Mouse (Mus musculus) forebrain, embryonic 12.5 days (tissue): ENCODE measurements at regions not wholly inside any gene's neighbourhood (a gene's known extent, or its start where the extent isn't known, plus 50 kb on each side); places are given as distances from the start of the nearest gene placed in this dataset.

ENCODE experiments used
- ATAC-seq: fragments of 200-750 bp; cut with Nextera tagmentation; 2 replicates; pipeline ENCODE4 v1.8.0; 2017; ENCODE audit warnings: moderate TSS enrichment; ENCODE audit not compliant: low FRiP score
- H3K27ac ChIP-seq: fragments of 300-500 bp; sonication (generic); 2 replicates; pipeline ENCODE4 v1.5.1; 2016; ENCODE audit warnings: mild to moderate bottlenecking
- H3K27me3 ChIP-seq: fragments of 300-500 bp; sonication (generic); 2 replicates; pipeline ENCODE4 v1.6.1; 2016; ENCODE audit warnings: mild to moderate bottlenecking
- H3K36me3 ChIP-seq: fragments of 300-500 bp; sonication (generic); replicated peaks from 2 replicates; pipeline ENCODE4 v1.6.1; 2016; ENCODE audit warnings: mild to moderate bottlenecking
- H3K4me1 ChIP-seq: fragments of 300-500 bp; sonication (generic); 2 replicates; pipeline ENCODE4 v1.6.1; 2016
- H3K4me2 ChIP-seq: fragments of 300-500 bp; sonication (generic); 2 replicates; pipeline ENCODE4 v1.6.1; 2016; ENCODE audit warnings: mild to moderate bottlenecking, moderate library complexity
- H3K4me3 ChIP-seq: fragments of 300-500 bp; sonication (generic); replicated peaks from 2 replicates; pipeline ENCODE4 v1.5.1; 2016; ENCODE audit warnings: mild to moderate bottlenecking
- H3K9ac ChIP-seq: fragments of 300-500 bp; sonication (generic); 2 replicates; pipeline ENCODE4 v1.6.1; 2016; ENCODE audit warnings: mild to moderate bottlenecking
- H3K9me3 ChIP-seq: fragments of 300-500 bp; sonication (generic); 2 replicates; pipeline ENCODE4 v1.6.1; 2016
- WGBS: fragments of 180-500 bp; shearing (Covaris S2); methylation state at CpG from one replicate; pipeline ENCODE4 v1.1.7; 2016; 5-methylcytosine and 5-hydroxymethylcytosine counted together

DNA sequence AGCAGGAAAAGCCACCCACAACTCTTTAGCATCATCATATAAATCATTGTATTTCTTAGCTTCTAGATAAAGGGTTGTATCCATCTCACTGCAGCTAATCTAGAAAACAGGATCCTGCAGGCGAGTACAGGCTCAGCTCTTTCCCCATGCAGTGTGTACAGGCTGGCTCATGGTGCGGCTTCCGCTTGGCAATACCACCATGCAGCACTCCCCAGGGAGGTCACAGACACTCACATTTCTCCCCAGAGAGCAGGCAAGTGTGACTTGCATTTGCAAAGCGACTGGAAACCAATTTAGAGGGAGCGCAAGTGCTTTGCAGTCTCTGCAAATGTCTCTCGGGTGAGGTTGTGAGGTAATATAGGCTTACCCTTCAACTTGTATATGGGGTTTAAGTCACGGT, 69.1 kb upstream of the Zfp366 start:
- H3K4me1 ChIP-seq: no peaks in the 10 kb centered on the region
- 87% methylated on average over 7 of the region's 7 CpGs for WGBS
- no peak for ATAC-seq
- no peak overlapping the region for H3K4me2 ChIP-seq
- H3K27ac ChIP-seq: no peak overlapping the region
- H3K4me3 ChIP-seq: no peak overlapping the region
- H3K36me3 ChIP-seq: no peaks in the 10 kb centered on the region
- H3K9ac ChIP-seq: no peak overlapping the region
- no peaks in the 10 kb centered on the region for H3K9me3 ChIP-seq
- no peaks in the 10 kb centered on the region for H3K27me3 ChIP-seq

DNA sequence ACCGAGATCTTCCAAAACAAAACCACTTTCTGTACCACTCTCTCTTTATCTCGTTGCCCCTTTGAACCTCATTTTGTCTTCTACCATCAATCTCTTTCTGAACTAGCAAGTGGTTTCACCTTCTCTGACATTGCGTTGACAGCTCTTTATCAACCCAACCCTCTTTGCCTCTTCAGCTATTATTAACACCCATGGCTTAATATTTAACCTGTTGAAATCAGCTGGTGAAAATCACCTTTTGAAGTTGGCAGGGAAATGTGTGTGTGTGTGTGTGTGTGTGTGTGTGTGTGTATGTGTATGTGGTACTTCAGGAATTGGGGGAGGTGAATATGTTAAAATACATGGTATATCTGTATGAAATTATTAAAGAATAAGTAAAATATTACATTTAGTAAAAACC, 70.1 kb upstream of the Zfp366 start:
- Histone ChIP-seq H3K9me3 (no peaks in the 10 kb centered on the region), H3K4me3 (no peak overlapping the region), H3K9ac (no peak overlapping the region), H3K4me2 (no peak overlapping the region), H3K4me1 (no peaks in the 10 kb centered on the region), H3K36me3 (no peaks in the 10 kb centered on the region), H3K27me3 (no peaks in the 10 kb centered on the region), H3K27ac (no peak overlapping the region)
- no peak for ATAC-seq
- 89% methylated on average over 3 of the region's 3 CpGs for WGBS

- H3K4me2 ChIP-seq: no peak overlapping the region
- WGBS: 81% methylated on average over 1 of the region's 1 CpGs
- no peaks in the 10 kb centered on the region for H3K27me3 ChIP-seq
- no peaks in the 10 kb centered on the region for H3K36me3 ChIP-seq
- no peak overlapping the region for H3K4me3 ChIP-seq
- ATAC-seq: no peak
- no peaks in the 10 kb centered on the region for H3K4me1 ChIP-seq
- H3K9ac ChIP-seq: no peak overlapping the region
- no peaks in the 10 kb centered on the region for H3K9me3 ChIP-seq
- H3K27ac ChIP-seq: no peak overlapping the region
Measured at GRCm38 (mm10) chr13:99111736-99112386, 72.8 kb upstream of the Zfp366 start.

DNA sequence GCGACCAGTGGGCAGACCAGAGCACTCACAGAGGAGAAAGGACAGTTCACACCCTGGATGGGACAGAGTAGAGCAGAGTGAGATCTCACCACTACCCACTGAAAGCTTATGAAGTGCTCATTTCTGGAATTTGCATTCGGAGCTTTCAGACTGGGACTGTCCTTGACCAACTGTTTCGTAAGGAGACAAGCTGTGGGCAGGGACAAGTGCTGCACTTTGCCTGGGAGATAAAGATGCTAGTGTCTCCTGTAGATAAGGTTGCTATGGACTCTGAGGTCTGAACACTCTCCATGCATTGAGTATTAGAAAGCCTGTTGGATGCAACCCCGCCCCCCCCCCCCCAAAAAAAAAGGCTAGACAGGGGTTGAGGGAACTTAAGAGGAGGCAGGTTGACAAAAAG, 76.6 kb upstream of the Zfp366 start:
- no peaks in the 10 kb centered on the region for H3K36me3 ChIP-seq
- ATAC-seq: no peak
- H3K4me1 ChIP-seq: no peaks in the 10 kb centered on the region
- no peak overlapping the region for H3K9ac ChIP-seq
- no peaks in the 10 kb centered on the region for H3K9me3 ChIP-seq
- no peak overlapping the region for H3K27ac ChIP-seq
- no peak overlapping the region for H3K4me2 ChIP-seq
- H3K4me3 ChIP-seq: no peak overlapping the region
- WGBS: 85% methylated on average over 4 of the region's 4 CpGs
- no peaks in the 10 kb centered on the region for H3K27me3 ChIP-seq

GRCm38 (mm10) chr13:99102089-99102681, 82.4 kb upstream of the Zfp366 start:
- Histone ChIP-seq H3K9me3 (no peaks in the 10 kb centered on the region), H3K4me3 (no peak overlapping the region), H3K36me3 (no peaks in the 10 kb centered on the region), H3K4me1 (peaks cover 22% of the 10 kb centered on the region), H3K9ac (no peak overlapping the region), H3K27me3 (no peaks in the 10 kb centered on the region), H3K4me2 (no peak overlapping the region), H3K27ac (no peak overlapping the region)
- 91% methylated on average over 9 of the region's 9 CpGs for WGBS
- ATAC-seq: no peak

DNA sequence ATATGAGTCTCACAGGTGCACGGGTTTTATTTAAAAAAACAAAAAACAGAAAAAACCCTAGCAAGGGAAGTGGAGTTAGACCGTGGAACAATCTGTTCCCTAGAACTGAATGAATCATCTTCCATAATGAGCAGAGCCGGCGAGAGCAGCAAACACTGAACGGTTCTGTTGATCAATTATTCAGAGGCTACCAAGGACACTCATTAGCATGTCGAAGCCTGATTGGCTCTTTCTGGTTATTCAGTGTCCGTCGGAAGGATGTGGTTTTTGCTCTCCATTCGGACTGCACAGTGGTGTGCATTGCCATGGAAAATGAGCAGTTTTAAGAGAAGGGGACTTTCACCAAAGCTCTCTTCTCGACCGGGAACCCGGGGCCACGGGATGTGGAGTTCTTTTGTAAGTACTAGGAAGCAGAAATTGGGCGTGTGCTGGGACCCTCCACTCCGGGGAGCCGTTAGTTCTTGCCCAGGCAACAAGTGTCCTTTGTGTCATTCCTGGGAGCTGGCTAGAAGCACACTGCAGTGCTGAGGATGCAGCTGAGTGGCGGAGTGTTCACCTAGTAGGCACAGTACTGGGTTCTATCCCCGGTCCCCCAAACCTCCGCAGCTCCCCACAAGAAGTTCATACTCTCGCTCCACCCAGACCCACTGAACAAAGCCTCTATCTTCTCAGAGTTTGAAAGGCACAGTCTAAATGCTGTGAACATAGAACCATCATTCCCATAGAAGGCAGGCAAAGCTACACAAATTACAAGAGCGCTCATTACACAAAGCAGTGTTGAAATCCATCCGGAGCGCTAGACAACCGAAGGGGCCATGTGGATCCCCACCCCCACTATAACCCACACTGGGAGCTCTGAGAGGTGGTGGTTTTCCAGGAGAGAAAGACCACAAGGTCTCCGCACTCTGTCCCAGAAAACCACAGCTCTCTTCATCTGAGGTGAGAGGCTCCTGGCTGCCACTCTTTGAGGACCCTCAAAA, 83.9 kb upstream of the Zfp366 start:
- no peaks in the 10 kb centered on the region for H3K36me3 ChIP-seq
- H3K9ac ChIP-seq: no peak overlapping the region; the same call in 1 of the 2 replicates
- WGBS: 34% methylated on average over 25 of the region's 25 CpGs
- H3K9me3 ChIP-seq: no peaks in the 10 kb centered on the region
- peaks cover 22% of the 10 kb centered on the region for H3K4me1 ChIP-seq
- H3K4me2 ChIP-seq: peak overlapping the region; percentile 47
- peak overlapping the region; percentile 86 for H3K27ac ChIP-seq
- ATAC-seq: peak; percentile 93
- H3K27me3 ChIP-seq: no peaks in the 10 kb centered on the region
- H3K4me3 ChIP-seq: peak overlapping the region; percentile 21

- 43% methylated on average over 6 of the region's 6 CpGs for WGBS
Measured at GRCm38 (mm10) chr13:99099794-99100429, 84.7 kb upstream of the Zfp366 start.

GRCm38 (mm10) chr13:99099226-99099625, 85.4 kb upstream of the Zfp366 start:
- 95% methylated on average over 7 of the region's 7 CpGs for WGBS
- H3K9me3 ChIP-seq: no peaks in the 10 kb centered on the region
- no peaks in the 10 kb centered on the region for H3K36me3 ChIP-seq
- H3K4me1 ChIP-seq: peaks cover 22% of the 10 kb centered on the region
- H3K4me3 ChIP-seq: no peak overlapping the region
- H3K27me3 ChIP-seq: no peaks in the 10 kb centered on the region
- ATAC-seq: no peak
- H3K4me2 ChIP-seq: no peak overlapping the region
- H3K9ac ChIP-seq: no peak overlapping the region
- H3K27ac ChIP-seq: no peak overlapping the region

More at GRCm38 (mm10) chr13:99099794-99100429, 84.7 kb upstream of the Zfp366 start:
- Histone ChIP-seq H3K36me3 (no peaks in the 10 kb centered on the region), H3K4me1 (peaks cover 22% of the 10 kb centered on the region), H3K27ac (peak overlapping the region; percentile 86), H3K4me3 (no peak overlapping the region), H3K9ac (no peak overlapping the region), H3K4me2 (peak overlapping the region; percentile 47), H3K9me3 (no peaks in the 10 kb centered on the region), H3K27me3 (no peaks in the 10 kb centered on the region)
- peak; percentile 37 for ATAC-seq

- no peaks in the 10 kb centered on the region for H3K9me3 ChIP-seq
- H3K27me3 ChIP-seq: no peaks in the 10 kb centered on the region
- no peak overlapping the region for H3K9ac ChIP-seq
- no peak for ATAC-seq
- no peak overlapping the region for H3K27ac ChIP-seq
- H3K4me3 ChIP-seq: no peak overlapping the region
- no peak overlapping the region for H3K4me2 ChIP-seq
- no peaks in the 10 kb centered on the region for H3K36me3 ChIP-seq
- 97% methylated on average over 6 of the region's 6 CpGs for WGBS
- H3K4me1 ChIP-seq: peaks cover 30% of the 10 kb centered on the region
Measured at GRCm38 (mm10) chr13:99097606-99098545, 86.7 kb upstream of the Zfp366 start.

DNA sequence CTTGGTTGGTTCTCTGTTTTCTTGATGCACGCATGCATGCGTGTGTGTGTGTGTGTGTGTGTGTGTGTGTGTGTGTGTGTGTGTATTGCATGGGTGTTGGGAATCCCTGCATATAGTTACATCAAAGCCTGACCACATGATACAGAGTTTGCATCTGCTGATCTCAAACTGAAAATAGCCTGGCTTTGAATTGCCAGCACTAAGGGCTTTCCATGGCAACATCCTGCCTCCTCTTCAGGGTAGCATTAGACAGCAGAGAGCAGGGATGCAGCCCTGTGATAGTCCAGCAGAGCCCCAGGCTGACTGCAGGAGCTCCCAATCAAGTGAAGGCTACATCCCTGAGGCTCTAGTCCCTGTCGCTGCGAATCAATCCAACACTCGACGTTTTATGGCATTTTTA, 87.8 kb upstream of the Zfp366 start:
- Histone ChIP-seq H3K27ac (no peak overlapping the region), H3K4me2 (no peak overlapping the region), H3K27me3 (no peaks in the 10 kb centered on the region), H3K9ac (no peak overlapping the region), H3K36me3 (no peaks in the 10 kb centered on the region), H3K4me3 (no peak overlapping the region), H3K9me3 (no peaks in the 10 kb centered on the region), H3K4me1 (peaks cover 36% of the 10 kb centered on the region)
- ATAC-seq: no peak
- WGBS: 95% methylated on average over 6 of the region's 6 CpGs

GRCm38 (mm10) chr13:99095006-99095405, 89.6 kb upstream of the Zfp366 start:
- WGBS: 94% methylated on average over 5 of the region's 5 CpGs
- no peak overlapping the region for H3K27ac ChIP-seq
- H3K4me3 ChIP-seq: no peak overlapping the region
- no peaks in the 10 kb centered on the region for H3K9me3 ChIP-seq
- no peak overlapping the region for H3K9ac ChIP-seq
- no peaks in the 10 kb centered on the region for H3K36me3 ChIP-seq
- ATAC-seq: no peak
- H3K27me3 ChIP-seq: no peaks in the 10 kb centered on the region
- H3K4me1 ChIP-seq: peaks cover 25% of the 10 kb centered on the region
- H3K4me2 ChIP-seq: no peak overlapping the region
